Mouse (Mus musculus) cerebellum, adult (tissue): ENCODE data around the gene Olfr1451.
"Not testable (repeated sequence)": the region's sequence is repeated elsewhere in the genome, so short reads cannot be mapped to it uniquely, and the experiment has no call there.

Source experiments
- ATAC-seq: cut with Nextera tagmentation; 2 replicates; pipeline ENCODE4 v1.9.2; 2017; ENCODE audit warnings: mild to moderate bottlenecking, moderate library complexity, mixed read lengths; ENCODE audit not compliant: insufficient number of reproducible peaks, low FRiP score, low TSS enrichment

Olfr1451 gene

DNA sequence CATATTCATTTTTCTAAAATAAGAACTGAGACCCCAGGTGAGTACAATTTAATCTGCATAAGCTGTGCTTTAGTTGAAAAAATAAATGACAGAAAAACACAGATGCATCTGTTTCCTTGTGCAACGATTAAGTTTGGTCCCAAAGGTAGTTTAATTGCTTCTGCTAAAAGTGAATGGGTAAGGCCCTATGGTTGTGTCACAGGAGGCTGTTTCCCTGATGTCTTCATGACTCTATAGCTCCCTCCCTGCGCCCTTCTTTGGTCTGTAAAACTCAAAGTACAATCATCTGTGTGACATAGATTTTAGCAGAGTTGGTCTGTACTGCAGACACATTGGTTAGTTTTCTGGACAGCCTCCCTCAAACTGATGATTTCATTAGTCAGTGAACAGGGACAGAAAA lies at the start of gene Olfr1451:
Gene Olfr1451 (plus strand): TSS at position 301 of the 400 bp plus-strand sequence.
- no peak for ATAC-seq

DNA sequence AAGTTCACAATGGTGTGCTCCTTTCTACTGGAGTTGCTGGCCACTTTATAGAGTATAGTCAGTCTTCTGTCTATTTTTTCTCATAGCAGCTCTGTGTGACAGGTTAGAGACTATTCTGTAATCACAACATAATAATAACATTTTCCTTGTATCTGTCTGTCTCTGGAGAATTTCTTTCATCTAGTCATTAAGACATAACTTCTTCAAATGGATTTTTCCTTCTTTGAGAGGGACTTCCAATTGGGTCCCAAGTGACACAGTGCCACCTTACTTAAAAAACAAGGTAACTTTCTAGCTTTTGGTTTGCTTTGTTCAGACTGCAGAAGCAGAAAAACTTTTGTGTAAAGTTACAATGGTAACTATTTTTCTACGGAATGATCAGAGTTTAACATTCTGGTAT lies 44.9 kb upstream of the Olfr1451 start, which contains the start of gene Olfr1450:
Gene Olfr1450 (plus strand): TSS at position 301 of the 400 bp plus-strand sequence.
- ATAC-seq: no peak

DNA sequence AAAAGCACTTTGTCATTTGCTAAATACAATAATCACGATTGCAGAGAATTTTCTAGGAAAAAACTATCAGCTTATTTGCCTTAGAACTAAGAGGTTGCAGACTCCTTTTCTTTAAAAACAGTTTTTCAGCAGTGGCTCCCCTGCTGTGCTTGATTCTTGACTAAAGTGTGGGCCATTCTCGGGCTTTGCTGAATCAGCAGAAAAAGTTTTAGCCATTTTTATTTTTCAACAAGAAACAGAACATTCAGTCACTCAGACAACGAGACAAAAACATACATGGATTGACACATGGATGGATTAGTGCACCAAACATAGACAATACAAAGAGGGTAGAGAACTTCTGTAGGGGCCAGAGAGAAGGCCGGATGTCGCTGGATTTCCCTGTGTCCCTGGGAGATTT lies 24.7 kb upstream of the Olfr1451 start:
- ATAC-seq: not testable (repeated sequence)

DNA sequence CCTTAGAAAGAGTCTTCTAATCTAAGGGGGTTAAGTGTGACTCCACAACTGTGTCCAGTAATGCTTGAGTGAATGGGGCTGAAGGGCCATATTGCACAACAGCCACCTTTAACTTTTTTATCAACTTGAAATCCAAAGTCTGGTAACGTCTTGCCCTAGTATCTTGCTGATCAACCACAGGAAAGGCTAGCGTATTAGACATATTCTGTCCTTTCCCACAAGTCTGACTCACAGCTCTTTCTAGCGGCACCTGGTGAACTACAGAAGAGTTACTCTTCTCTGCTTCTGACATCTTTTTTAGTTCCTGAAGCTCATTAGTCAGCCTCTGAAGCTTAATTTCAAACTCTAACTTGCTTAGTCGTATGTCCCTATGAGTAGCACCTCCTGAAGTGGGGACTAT lies 2.5 kb upstream of the Olfr1451 start:
- not testable (repeated sequence) for ATAC-seq

DNA sequence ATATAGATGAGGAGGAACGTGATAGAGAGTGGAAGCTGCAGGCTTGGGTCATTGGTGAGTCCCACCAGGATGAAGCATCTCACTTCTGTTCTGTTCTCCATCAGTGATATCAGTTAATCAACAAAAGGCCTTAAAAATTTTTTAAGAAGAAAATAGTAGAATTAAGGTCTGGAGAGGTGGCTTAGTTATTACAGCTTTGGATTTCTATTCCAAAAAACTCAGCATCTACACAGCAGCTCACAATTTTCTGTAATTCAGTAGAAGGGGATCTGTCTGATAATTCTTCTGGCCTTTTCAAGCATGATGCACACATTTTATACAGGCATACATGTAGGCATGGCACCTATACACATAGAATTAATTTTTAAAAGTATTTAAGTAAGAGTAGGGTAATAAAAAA lies 33.4 kb downstream of the Olfr1451 start, which contains the start of gene Olfr1453:
Gene Olfr1453 (minus strand): TSS at position 101 of the 400 bp plus-strand sequence.
- no peak for ATAC-seq
